Mouse (Mus musculus) hindbrain, postnatal 0 days (tissue): ENCODE measurements around the gene Catsperd. TPM values are rescaled to one million over a fixed set of nuclear protein-coding genes. Genes with fewer than 3 reads are reported as not detected.

Source experiments
- ATAC-seq: fragments of 200-750 bp; cut with Nextera tagmentation; 2 replicates; pipeline ENCODE4 v1.8.0; 2017; ENCODE audit warnings: mild to moderate bottlenecking, moderate TSS enrichment, moderate library complexity
- DNase-seq: peaks from one replicate; pipeline ENCODE4 v3.0.0-alpha.2; 2015; ENCODE audit warnings: low spot score
- H3K27ac ChIP-seq: fragments of 300-500 bp; sonication (generic); 2 replicates; pipeline ENCODE4 v1.5.1; 2014; ENCODE audit warnings: mild to moderate bottlenecking
- H3K27me3 ChIP-seq: fragments of 300-500 bp; sonication (generic); 2 replicates; pipeline ENCODE4 v1.6.1; 2014; ENCODE audit warnings: low read length, mixed read lengths; ENCODE audit not compliant: insufficient read depth
- H3K36me3 ChIP-seq: fragments of 300-500 bp; sonication (generic); 2 replicates; pipeline ENCODE4 v1.6.1; 2014; ENCODE audit warnings: low read length, mixed read lengths; ENCODE audit not compliant: insufficient read depth
- H3K4me1 ChIP-seq: fragments of 300-500 bp; sonication (generic); 2 replicates; pipeline ENCODE4 v1.6.1; 2014; ENCODE audit warnings: antibody characterized with exemption, low read length, mixed read lengths; ENCODE audit not compliant: insufficient read depth
- H3K4me2 ChIP-seq: fragments of 300-500 bp; sonication (generic); 2 replicates; pipeline ENCODE4 v1.6.1; 2014; ENCODE audit warnings: low read depth, mild to moderate bottlenecking, low read length, moderate library complexity, mixed read lengths
- H3K4me3 ChIP-seq: fragments of 300-500 bp; sonication (generic); 2 replicates; pipeline ENCODE4 v1.5.1; 2014; ENCODE audit warnings: low read length
- H3K9ac ChIP-seq: fragments of 300-500 bp; sonication (generic); replicated peaks from 2 replicates; pipeline ENCODE4 v1.6.1; 2014; ENCODE audit warnings: mild to moderate bottlenecking, low read length, moderate library complexity, mixed read lengths
- H3K9me3 ChIP-seq: fragments of 300-500 bp; sonication (generic); 2 replicates; pipeline ENCODE4 v1.6.1; 2016; ENCODE audit warnings: low read length, mixed read lengths
- CTCF ChIP-seq: IDR thresholded peaks from 2 replicates; pipeline ENCODE4 v1.5.1; 2016; ENCODE audit warnings: antibody characterized with exemption, control low read depth, low read depth
- WGBS: fragments of 180-500 bp; shearing (Covaris S2); extraction: QIAGEN DNeasy Blood & Tissue Kit; methylation state at CpG from one replicate; pipeline ENCODE4 v1.1.7; 2014; 5-methylcytosine and 5-hydroxymethylcytosine counted together
- polyA plus RNA-seq: library from polyadenylated mRNA; unstranded; fragments of >200 nt; fragmentation: Nextera tagmentation; extraction: Ambion mirVana; gene quantifications from 2 replicates; pipeline ENCODE4 v1.2.1, GENCODE M21; 2015
- total RNA-seq: library from RNA; depleted of rRNA; stranded (reverse); fragments of >200 nt; gene quantifications from 2 replicates; pipeline ENCODE4 v1.2.3, GENCODE M21; 2014

Catsperd gene
- total and polyA plus RNA-seq, 2 experiments from 2014 or later: 1.2 to 2.4 TPM

- H3K27me3 ChIP-seq: no peaks in the 10 kb centered on the region
- H3K4me1 ChIP-seq: peaks cover 3% of the 10 kb centered on the region
- peaks cover 23% of the 10 kb centered on the region for H3K36me3 ChIP-seq
- no peak for DNase-seq
- WGBS: 88% methylated on average over 2 of the region's 2 CpGs
- H3K4me2 ChIP-seq: no peak overlapping the region
- no peak overlapping the region for H3K27ac ChIP-seq
- no peak for TF ChIP-seq CTCF
- no peak overlapping the region for H3K9ac ChIP-seq
- H3K4me3 ChIP-seq: no peak overlapping the region
- H3K9me3 ChIP-seq: no peaks in the 10 kb centered on the region
- ATAC-seq: no peak
These were observed 60.7 kb downstream of the Catsperd start for GRCm38 (mm10) chr17:56688689-56689088.

- ATAC-seq: peak; percentile 39
- H3K9me3 ChIP-seq: no peaks in the 10 kb centered on the region
- WGBS: 13% methylated on average over 1 of the region's 1 CpGs
- DNase-seq: no peak
- peaks cover 7% of the 10 kb centered on the region for H3K4me1 ChIP-seq
- peak overlapping the region; percentile 28; the same call in 1 of the 2 replicates for H3K9ac ChIP-seq
- H3K4me2 ChIP-seq: no peak overlapping the region
- peak overlapping the region; percentile 12; the same call in 1 of the 2 replicates for H3K27ac ChIP-seq
- no peak overlapping the region for H3K4me3 ChIP-seq
- H3K27me3 ChIP-seq: no peaks in the 10 kb centered on the region
- no peak for TF ChIP-seq CTCF
- peaks cover 22% of the 10 kb centered on the region for H3K36me3 ChIP-seq
These were observed 65.5 kb downstream of the Catsperd start for GRCm38 (mm10) chr17:56693395-56693794.

- ATAC-seq: peak; percentile 70
These were observed 65.9 kb downstream of the Catsperd start for GRCm38 (mm10) chr17:56693851-56694310.

GRCm38 (mm10) chr17:56700451-56700850, 72.5 kb downstream of the Catsperd start:
- H3K27ac ChIP-seq: no peak overlapping the region
- ATAC-seq: no peak
- TF ChIP-seq CTCF: no peak
- 86% methylated on average over 2 of the region's 2 CpGs for WGBS
- H3K4me2 ChIP-seq: no peak overlapping the region
- DNase-seq: no peak
- H3K4me1 ChIP-seq: no peaks in the 10 kb centered on the region
- H3K27me3 ChIP-seq: no peaks in the 10 kb centered on the region
- H3K36me3 ChIP-seq: peaks cover 80% of the 10 kb centered on the region
- H3K9ac ChIP-seq: no peak overlapping the region
- H3K4me3 ChIP-seq: no peak overlapping the region
- no peaks in the 10 kb centered on the region for H3K9me3 ChIP-seq

More at GRCm38 (mm10) chr17:56693851-56694310, 65.9 kb downstream of the Catsperd start:
- no peaks in the 10 kb centered on the region for H3K9me3 ChIP-seq
- peak; percentile 85 for DNase-seq
- no peak overlapping the region for H3K4me3 ChIP-seq
- H3K4me2 ChIP-seq: no peak overlapping the region
- peak overlapping the region; percentile 28; the same call in 1 of the 2 replicates for H3K9ac ChIP-seq
- WGBS: 28% methylated on average over 6 of the region's 6 CpGs
- H3K4me1 ChIP-seq: peaks cover 7% of the 10 kb centered on the region
- peaks cover 25% of the 10 kb centered on the region for H3K36me3 ChIP-seq
- H3K27me3 ChIP-seq: no peaks in the 10 kb centered on the region
- no peak for TF ChIP-seq CTCF
- H3K27ac ChIP-seq: peak overlapping the region; percentile 12; the same call in 1 of the 2 replicates

- Histone ChIP-seq H3K27me3 (no peaks in the 10 kb centered on the region), H3K36me3 (peaks cover 87% of the 10 kb centered on the region), H3K4me3 (no peak overlapping the region), H3K27ac (no peak overlapping the region), H3K9ac (no peak overlapping the region), H3K4me2 (no peak overlapping the region), H3K9me3 (no peaks in the 10 kb centered on the region), H3K4me1 (no peaks in the 10 kb centered on the region)
- 90% methylated on average over 4 of the region's 4 CpGs for WGBS
- no peak for ATAC-seq
- DNase-seq: no peak
- TF ChIP-seq CTCF: no peak
These were observed 75.1 kb downstream of the Catsperd start for GRCm38 (mm10) chr17:56703038-56703437.

GRCm38 (mm10) chr17:56706515-56706914, 78.6 kb downstream of the Catsperd start:
- Histone ChIP-seq H3K27ac (no peak overlapping the region), H3K4me2 (no peak overlapping the region), H3K9me3 (no peaks in the 10 kb centered on the region), H3K9ac (no peak overlapping the region), H3K4me3 (no peak overlapping the region), H3K4me1 (no peaks in the 10 kb centered on the region), H3K36me3 (peaks cover 93% of the 10 kb centered on the region), H3K27me3 (no peaks in the 10 kb centered on the region)
- DNase-seq (no peak), ATAC-seq (no peak)
- TF ChIP-seq CTCF: no peak
- 93% methylated on average over 1 of the region's 1 CpGs for WGBS

- Histone ChIP-seq H3K27ac (no peak overlapping the region), H3K4me3 (no peak overlapping the region), H3K36me3 (peaks cover 83% of the 10 kb centered on the region), H3K27me3 (no peaks in the 10 kb centered on the region), H3K9ac (no peak overlapping the region), H3K4me1 (no peaks in the 10 kb centered on the region), H3K9me3 (no peaks in the 10 kb centered on the region), H3K4me2 (no peak overlapping the region)
- ATAC-seq (no peak), DNase-seq (peak; percentile 22)
- WGBS: 54% methylated on average over 4 of the region's 4 CpGs
- TF ChIP-seq CTCF: no peak
These were observed 80.7 kb downstream of the Catsperd start for GRCm38 (mm10) chr17:56708692-56709091.
